Mouse (Mus musculus): ENCODE data around the gene Olfr983.

- no peak for TF ChIP-seq POLR2A (IDR thresholded peaks at IDR 0.05; ENCODE audit: extremely low read depth, insufficient read depth, low read length)
- no peak for TF ChIP-seq CTCF (IDR thresholded peaks at IDR 0.05; ENCODE audit: extremely low read depth, insufficient read depth, low read length)
Observed at GRCm38 (mm10) chr9:40139484-40139883, 46.1 kb upstream of the Olfr983 start.

Measured in cortical plate, adult 2 months (tissue).